Mouse (Mus musculus) 416B (cell line): ENCODE measurements at regions not wholly inside any gene's neighbourhood (a gene's known extent, or its start where the extent isn't known, plus 50 kb on each side); places are given as distances from the start of the nearest gene placed in this dataset.

Source experiments
- DNase-seq: peaks from one replicate; pipeline ENCODE4 v3.0.0; 2011; ENCODE audit warnings: low read depth

GRCm38 (mm10) chr2:48407876-48408275 lies 406.0 kb upstream of the Acvr2a start:
- DNase-seq, result no peak

- DNase-seq, result peak; percentile 3
Measured at GRCm38 (mm10) chr2:48409876-48410275, 404.0 kb upstream of the Acvr2a start.

GRCm38 (mm10) chr2:48411392-48411791 lies 402.5 kb upstream of the Acvr2a start:
- DNase-seq, result no peak

- no peak for DNase-seq
Measured at GRCm38 (mm10) chr2:48412683-48413440, 401.0 kb upstream of the Acvr2a start.

GRCm38 (mm10) chr2:48414596-48415481 lies 399.1 kb upstream of the Acvr2a start:
- DNase-seq, result no peak

GRCm38 (mm10) chr2:48416207-48416750 lies 397.6 kb upstream of the Acvr2a start:
- no peak for DNase-seq

GRCm38 (mm10) chr2:48417000-48417596 lies 396.8 kb upstream of the Acvr2a start:
- no peak for DNase-seq

- DNase-seq, result no peak
Measured at GRCm38 (mm10) chr2:48420791-48421190, 393.1 kb upstream of the Acvr2a start.

GRCm38 (mm10) chr2:48423861-48424442 lies 390.0 kb upstream of the Acvr2a start:
- no peak for DNase-seq

GRCm38 (mm10) chr2:48424562-48424961 lies 389.3 kb upstream of the Acvr2a start:
- DNase-seq, result no peak

- no peak for DNase-seq
Measured at GRCm38 (mm10) chr2:48425200-48426090, 388.5 kb upstream of the Acvr2a start.

GRCm38 (mm10) chr2:48432545-48432944 lies 381.4 kb upstream of the Acvr2a start:
- DNase-seq, result no peak

GRCm38 (mm10) chr2:48441296-48441990 lies 372.5 kb upstream of the Acvr2a start:
- DNase-seq, result no peak

- DNase-seq, result no peak
Measured at GRCm38 (mm10) chr2:48441991-48442544, 371.8 kb upstream of the Acvr2a start.

GRCm38 (mm10) chr2:48445898-48446604 lies 367.9 kb upstream of the Acvr2a start:
- DNase-seq, result no peak

- DNase-seq, result no peak
Measured at GRCm38 (mm10) chr2:48446617-48447016, 367.3 kb upstream of the Acvr2a start.

GRCm38 (mm10) chr2:48449165-48449842 lies 364.6 kb upstream of the Acvr2a start:
- DNase-seq, result peak; percentile 39
